Mouse (Mus musculus) spleen, adult 2 months (tissue): ENCODE measurements around the gene Patj. TPM values are rescaled to one million over a fixed set of nuclear protein-coding genes. Genes with fewer than 3 reads are reported as not detected.

Experiments
- DNase-seq, 2 experiments: peaks; one replicate each; pipeline versions ENCODE4 v3.0.0 to v3.0.0-alpha.2; 2012 to 2021; ENCODE audit warnings: low spot score in 2 of 2, low read depth in 1 of 2
- H3K27ac ChIP-seq: fragments of 200-500 bp; 2 replicates; pipeline ENCODE4 v1.5.1; 2012; ENCODE audit warnings: low read length, inconsistent platforms; ENCODE audit not compliant: insufficient read depth
- H3K27me3 ChIP-seq: fragments of 200-500 bp; 2 replicates; pipeline ENCODE4 v1.6.1; 2012; ENCODE audit warnings: mild to moderate bottlenecking, moderate library complexity, low read length, inconsistent platforms; ENCODE audit not compliant: control insufficient read depth, insufficient read depth
- H3K36me3 ChIP-seq: fragments of 200-500 bp; 2 replicates; pipeline ENCODE4 v1.6.1; 2012; ENCODE audit warnings: mild to moderate bottlenecking, low read length, inconsistent platforms; ENCODE audit not compliant: control insufficient read depth, insufficient read depth
- H3K4me1 ChIP-seq: fragments of 200-500 bp; 2 replicates; pipeline ENCODE4 v1.6.1; 2011; ENCODE audit warnings: inconsistent platforms; ENCODE audit not compliant: control insufficient read depth, insufficient read depth, insufficient read length
- H3K4me3 ChIP-seq: fragments of 200-500 bp; 2 replicates; pipeline ENCODE4 v1.5.1; 2011; ENCODE audit warnings: mild to moderate bottlenecking, inconsistent platforms; ENCODE audit not compliant: insufficient read depth, insufficient read length; ENCODE audit errors: extremely low read depth
- CTCF ChIP-seq: fragments of 200-500 bp; IDR thresholded peaks from 2 replicates; pipeline ENCODE4 v1.5.1; 2011; ENCODE audit warnings: mild to moderate bottlenecking, inconsistent platforms; ENCODE audit not compliant: insufficient read depth, insufficient read length, insufficient replicate concordance; ENCODE audit errors: extremely low read depth
- POLR2A ChIP-seq: fragments of 200-500 bp; IDR thresholded peaks from 2 replicates; pipeline ENCODE4 v1.6.1; 2011; ENCODE audit warnings: low read depth, low read length, inconsistent platforms
- WGBS: fragments of 180-500 bp; shearing (Covaris S2); methylation state at CpG from one replicate; pipeline ENCODE4 v1.1.7; 2018; 5-methylcytosine and 5-hydroxymethylcytosine counted together
- polyA plus RNA-seq: library from polyadenylated mRNA; depleted of rRNA; stranded (reverse); fragments of >200 nt; gene quantifications from 2 replicates; pipeline ENCODE4 v1.2.3, GENCODE M21; 2012

The Patj gene
- polyA plus RNA-seq, 1 experiment = 4.9 TPM

GRCm38 (mm10) chr4:98449564-98450263, 54.1 kb downstream of the Patj start:
- Histone ChIP-seq H3K27ac (no peak overlapping the region), H3K36me3 (no peaks in the 10 kb centered on the region), H3K4me1 (no peaks in the 10 kb centered on the region), H3K4me3 (no peak overlapping the region), H3K27me3 (no peaks in the 10 kb centered on the region)
- DNase-seq = no peak
- no peak for TF ChIP-seq CTCF
- no peak for TF ChIP-seq POLR2A
- 86% methylated on average over 4 of the region's 4 CpGs for WGBS

GRCm38 (mm10) chr4:98450308-98450707, 54.7 kb downstream of the Patj start:
- Histone ChIP-seq H3K4me3 (no peak overlapping the region), H3K36me3 (no peaks in the 10 kb centered on the region), H3K27me3 (no peaks in the 10 kb centered on the region), H3K4me1 (no peaks in the 10 kb centered on the region), H3K27ac (no peak overlapping the region)
- no peak for DNase-seq
- 87% methylated on average over 11 of the region's 11 CpGs for WGBS
- no peak for TF ChIP-seq POLR2A
- TF ChIP-seq CTCF = no peak

DNA sequence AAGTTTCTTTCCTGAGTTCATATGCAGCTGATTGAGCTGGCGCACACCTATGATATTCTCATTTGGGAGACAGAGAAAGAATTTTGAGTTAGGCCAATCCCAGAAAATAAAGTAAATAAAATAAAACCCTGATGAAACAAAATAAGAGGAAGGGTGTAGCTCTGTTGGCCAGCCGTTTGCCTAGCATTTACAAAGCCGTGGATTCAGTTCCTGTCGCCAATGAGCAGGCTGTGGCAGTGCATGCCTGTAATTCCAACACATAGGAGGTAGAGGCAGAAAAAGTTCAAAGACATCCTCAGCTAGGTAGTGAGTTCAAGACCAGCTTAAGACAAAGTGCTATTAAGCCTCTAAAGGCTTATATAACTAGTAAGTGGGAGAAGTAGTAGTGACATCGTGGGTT, 55.2 kb downstream of the Patj start:
- 93% methylated on average over 5 of the region's 5 CpGs for WGBS
- no peak overlapping the region for H3K4me3 ChIP-seq
- no peak for DNase-seq
- no peaks in the 10 kb centered on the region for H3K36me3 ChIP-seq
- no peaks in the 10 kb centered on the region for H3K27me3 ChIP-seq
- no peak overlapping the region for H3K27ac ChIP-seq
- no peaks in the 10 kb centered on the region for H3K4me1 ChIP-seq
- no peak for TF ChIP-seq CTCF
- no peak for TF ChIP-seq POLR2A

- TF ChIP-seq CTCF (no peak), POLR2A (no peak)
- 72% methylated on average over 3 of the region's 3 CpGs for WGBS
- Histone ChIP-seq H3K27ac (no peak overlapping the region), H3K36me3 (no peaks in the 10 kb centered on the region), H3K27me3 (no peaks in the 10 kb centered on the region), H3K4me1 (no peaks in the 10 kb centered on the region), H3K4me3 (no peak overlapping the region)
- DNase-seq = no peak
Observed at GRCm38 (mm10) chr4:98451259-98451658, 55.7 kb downstream of the Patj start.

GRCm38 (mm10) chr4:98452725-98453124, 57.1 kb downstream of the Patj start:
- TF ChIP-seq CTCF (no peak), POLR2A (no peak)
- no peak overlapping the region for H3K4me3 ChIP-seq
- H3K27me3 ChIP-seq = no peaks in the 10 kb centered on the region
- DNase-seq = no peak
- H3K27ac ChIP-seq = no peak overlapping the region
- no peaks in the 10 kb centered on the region for H3K4me1 ChIP-seq
- 94% methylated on average over 2 of the region's 2 CpGs for WGBS
- no peaks in the 10 kb centered on the region for H3K36me3 ChIP-seq

DNA sequence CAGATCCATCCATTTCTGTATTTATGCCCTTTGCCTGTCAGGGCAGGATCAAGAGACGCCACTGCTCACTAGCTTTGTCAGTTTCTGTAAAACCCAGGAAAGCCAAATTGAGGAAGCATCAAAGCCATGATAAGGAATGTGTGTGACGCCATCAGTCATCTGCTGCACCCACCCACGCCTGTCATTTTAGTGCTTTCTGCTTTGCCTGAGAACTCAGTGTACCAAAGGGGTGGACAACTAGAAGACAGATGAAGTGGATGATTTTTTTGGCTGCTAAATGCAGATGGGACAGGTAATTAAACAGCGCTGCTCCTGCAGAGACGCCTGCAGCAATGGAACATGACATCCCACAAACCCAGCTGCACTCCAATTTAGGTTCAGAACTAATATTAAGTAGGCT, 57.6 kb downstream of the Patj start:
- no peak for TF ChIP-seq CTCF
- no peak for TF ChIP-seq POLR2A
- no peak overlapping the region for H3K4me3 ChIP-seq
- no peaks in the 10 kb centered on the region for H3K27me3 ChIP-seq
- no peaks in the 10 kb centered on the region for H3K4me1 ChIP-seq
- H3K27ac ChIP-seq = no peak overlapping the region
- no peaks in the 10 kb centered on the region for H3K36me3 ChIP-seq
- DNase-seq = no peak
- 79% methylated on average over 5 of the region's 5 CpGs for WGBS

DNA sequence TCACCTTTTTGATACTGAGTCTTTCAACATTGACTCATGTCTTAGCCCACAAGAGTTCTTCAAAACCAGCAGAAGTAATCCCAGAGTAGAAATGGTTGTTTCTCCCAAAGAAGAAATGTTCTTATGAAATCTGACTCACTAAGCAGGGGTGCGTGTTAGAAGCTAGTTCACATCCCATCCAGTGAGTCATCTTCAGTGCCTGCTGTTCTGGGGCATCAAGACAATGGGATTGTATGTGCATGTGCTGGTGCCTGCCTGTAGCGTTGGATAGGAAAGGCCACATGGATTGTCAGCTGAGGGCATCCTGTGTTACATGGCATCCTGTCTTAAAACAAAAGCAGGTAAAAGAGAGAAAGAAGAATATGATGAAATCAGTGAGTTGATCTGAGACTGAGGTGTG, 59.8 kb downstream of the Patj start:
- TF ChIP-seq CTCF = no peak
- no peak for TF ChIP-seq POLR2A

More for the DNA sequence above, 59.8 kb downstream of the Patj start:
- Histone ChIP-seq H3K4me1 (no peaks in the 10 kb centered on the region), H3K4me3 (no peak overlapping the region), H3K27me3 (no peaks in the 10 kb centered on the region), H3K27ac (no peak overlapping the region), H3K36me3 (no peaks in the 10 kb centered on the region)
- no peak for DNase-seq
- WGBS = 91% methylated on average over 2 of the region's 2 CpGs
